Mouse (Mus musculus) cortical plate, adult 2 months (tissue): Measurements from ENCODE around the gene Tmem120b. TPM values are rescaled to one million over a fixed set of nuclear protein-coding genes. Genes with fewer than 3 reads are reported as not detected.
A peak's percentile ranks its signal among the peaks of the same experiment; 100 is the strongest.

ENCODE experiments used
- H3K27ac ChIP-seq: fragments of 200-500 bp; 2 replicates; pipeline ENCODE4 v1.5.1; 2012; ENCODE audit warnings: low read length, control low read depth, inconsistent platforms; ENCODE audit not compliant: insufficient read depth
- H3K4me1 ChIP-seq: fragments of 200-500 bp; 2 replicates; pipeline ENCODE4 v1.6.1; 2011; ENCODE audit warnings: low read length; ENCODE audit not compliant: control insufficient read depth, insufficient read depth
- H3K4me3 ChIP-seq: fragments of 200-500 bp; 2 replicates; pipeline ENCODE4 v1.5.1; 2011; ENCODE audit warnings: mild to moderate bottlenecking, low read length, control low read depth; ENCODE audit not compliant: insufficient read depth
- CTCF ChIP-seq: fragments of 200-500 bp; IDR thresholded peaks from 2 replicates; pipeline ENCODE4 v1.5.1; 2011; ENCODE audit warnings: mild to moderate bottlenecking, control low read depth, low read length; ENCODE audit not compliant: insufficient read depth; ENCODE audit errors: extremely low read depth
- POLR2A ChIP-seq: fragments of 200-500 bp; IDR thresholded peaks from 2 replicates; pipeline ENCODE4 v1.6.1; 2011; ENCODE audit warnings: mild to moderate bottlenecking, low read length, control low read depth; ENCODE audit not compliant: insufficient read depth; ENCODE audit errors: extremely low read depth
- polyA plus RNA-seq: library from polyadenylated mRNA; depleted of rRNA; stranded (reverse); fragments of >200 nt; gene quantifications from 2 replicates; pipeline ENCODE4 v1.2.3, GENCODE M21; 2012; rRNA removed

Tmem120b gene
- polyA plus RNA-seq, result 10.7 and 11.3 TPM in 2 replicates

DNA sequence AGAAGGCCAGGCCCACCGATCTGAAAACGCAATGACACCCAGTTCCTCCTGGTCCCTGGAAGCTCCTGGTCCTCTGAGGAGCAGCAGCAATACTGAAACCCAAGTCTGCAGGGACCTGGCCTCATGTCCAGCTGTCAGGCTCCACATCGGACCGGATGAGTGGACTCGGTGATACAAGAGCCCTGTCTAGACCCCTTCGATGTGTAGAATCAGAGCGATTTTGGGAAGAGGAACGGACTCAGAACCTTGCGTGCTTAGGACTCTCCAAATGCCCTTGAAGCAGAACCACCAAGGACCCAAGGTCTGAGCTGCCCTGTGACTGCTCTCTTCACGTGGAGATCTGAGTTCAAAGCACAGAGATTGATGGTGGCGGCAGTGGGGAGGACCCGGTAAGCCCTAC, at the start of gene Tmem120b:
TSS of gene Tmem120b (plus strand) at position 301 of the 400 bp plus-strand sequence.
- TF ChIP-seq CTCF (no peak), POLR2A (no peak)
- no peak within 1 kb of the TSS for H3K4me3 ChIP-seq
- H3K27ac ChIP-seq, result no peak within 1 kb of the TSS
- H3K4me1 ChIP-seq, result no peaks in the 10 kb centered on the region

DNA sequence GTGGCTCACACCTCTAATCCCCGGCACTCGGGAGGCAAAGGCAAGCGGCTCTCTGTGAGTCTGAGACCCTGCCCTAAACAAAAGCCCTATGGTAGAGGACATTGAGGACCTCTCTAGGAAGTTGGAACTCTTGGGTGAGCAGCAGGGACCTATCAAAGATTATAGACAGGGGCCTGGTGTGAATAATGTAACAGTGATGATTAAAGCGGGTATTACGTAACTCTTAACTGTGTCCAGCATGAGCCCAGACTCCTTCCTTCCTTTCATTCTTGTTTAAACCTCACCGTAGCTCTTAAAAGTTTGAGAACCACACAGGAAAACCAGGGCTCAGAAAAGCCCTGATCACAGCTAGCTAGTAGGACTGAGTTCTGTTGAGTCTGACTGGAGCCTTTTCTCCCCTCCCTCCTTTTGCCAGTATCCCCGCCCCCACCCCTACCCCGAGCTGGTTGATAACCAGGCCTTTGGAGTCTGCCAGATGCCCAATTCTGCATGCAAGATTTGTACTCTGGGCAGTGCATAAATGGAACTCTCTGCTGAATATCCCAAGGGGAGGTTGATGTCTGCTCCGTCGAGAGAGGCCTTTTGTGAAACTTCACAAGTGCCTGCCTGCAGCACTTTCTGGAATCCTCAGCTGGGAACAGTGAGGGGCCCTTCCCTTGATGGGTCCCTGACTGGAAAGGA, 48.7 kb upstream of the Tmem120b start:
- Histone ChIP-seq H3K27ac (peak overlapping the region; percentile 63; the same call in 1 of the 2 replicates), H3K4me3 (no peak overlapping the region), H3K4me1 (no peaks in the 10 kb centered on the region)
- TF ChIP-seq CTCF, result no peak
- no peak for TF ChIP-seq POLR2A

GRCm38 (mm10) chr5:123020426-123020825, 47.8 kb upstream of the Tmem120b start:
- H3K4me1 ChIP-seq, result no peaks in the 10 kb centered on the region
- TF ChIP-seq POLR2A (no peak), CTCF (no peak)
- H3K27ac ChIP-seq, result no peak overlapping the region
- no peak overlapping the region for H3K4me3 ChIP-seq

DNA sequence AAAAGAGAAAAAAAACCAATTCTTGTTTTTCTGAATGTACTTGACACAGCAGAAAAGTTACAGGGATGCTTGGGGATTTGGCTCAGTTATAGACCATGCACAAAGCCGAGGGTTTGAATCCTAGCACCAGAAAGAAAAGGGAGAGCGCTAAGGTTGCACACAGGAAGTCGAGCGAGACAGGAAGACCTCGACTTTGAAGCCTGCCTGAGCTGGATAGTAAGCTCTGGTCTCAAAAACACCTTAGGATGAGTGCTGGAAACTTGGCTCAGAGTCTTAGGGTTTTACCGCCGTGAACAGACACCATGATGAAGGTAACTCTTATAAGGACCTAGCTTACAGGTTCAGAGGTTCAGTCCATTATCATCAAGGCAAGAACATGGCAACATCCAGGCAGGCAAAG, 46.8 kb upstream of the Tmem120b start:
- TF ChIP-seq CTCF (no peak), POLR2A (no peak)
- H3K27ac ChIP-seq, result no peak overlapping the region
- H3K4me1 ChIP-seq, result no peaks in the 10 kb centered on the region
- H3K4me3 ChIP-seq, result no peak overlapping the region

GRCm38 (mm10) chr5:123023049-123023448, 45.2 kb upstream of the Tmem120b start:
- H3K4me3 ChIP-seq, result no peak overlapping the region
- TF ChIP-seq POLR2A, result no peak
- TF ChIP-seq CTCF, result no peak
- H3K4me1 ChIP-seq, result no peaks in the 10 kb centered on the region
- H3K27ac ChIP-seq, result no peak overlapping the region

DNA sequence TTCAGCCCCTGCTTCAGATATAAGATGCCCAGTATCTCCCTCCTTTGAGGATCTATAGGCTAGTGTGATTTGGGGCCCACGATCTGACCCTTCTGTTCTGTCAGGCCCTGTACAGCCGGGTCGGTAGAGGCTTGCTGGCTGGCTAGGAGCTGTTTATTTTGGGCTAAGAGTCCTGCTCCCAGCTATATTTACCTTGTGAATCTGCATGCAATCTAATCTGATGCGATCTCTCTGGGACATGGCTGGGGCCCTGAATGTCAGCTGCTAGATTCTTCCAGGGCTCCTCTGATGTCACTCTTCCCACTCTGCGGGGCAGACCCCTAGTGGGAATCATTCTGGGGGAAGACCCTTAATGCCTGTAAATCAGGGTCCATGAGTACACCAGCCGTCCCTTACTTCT, 43.9 kb upstream of the Tmem120b start:
- H3K27ac ChIP-seq, result no peak overlapping the region
- TF ChIP-seq POLR2A, result no peak
- no peak for TF ChIP-seq CTCF

DNA sequence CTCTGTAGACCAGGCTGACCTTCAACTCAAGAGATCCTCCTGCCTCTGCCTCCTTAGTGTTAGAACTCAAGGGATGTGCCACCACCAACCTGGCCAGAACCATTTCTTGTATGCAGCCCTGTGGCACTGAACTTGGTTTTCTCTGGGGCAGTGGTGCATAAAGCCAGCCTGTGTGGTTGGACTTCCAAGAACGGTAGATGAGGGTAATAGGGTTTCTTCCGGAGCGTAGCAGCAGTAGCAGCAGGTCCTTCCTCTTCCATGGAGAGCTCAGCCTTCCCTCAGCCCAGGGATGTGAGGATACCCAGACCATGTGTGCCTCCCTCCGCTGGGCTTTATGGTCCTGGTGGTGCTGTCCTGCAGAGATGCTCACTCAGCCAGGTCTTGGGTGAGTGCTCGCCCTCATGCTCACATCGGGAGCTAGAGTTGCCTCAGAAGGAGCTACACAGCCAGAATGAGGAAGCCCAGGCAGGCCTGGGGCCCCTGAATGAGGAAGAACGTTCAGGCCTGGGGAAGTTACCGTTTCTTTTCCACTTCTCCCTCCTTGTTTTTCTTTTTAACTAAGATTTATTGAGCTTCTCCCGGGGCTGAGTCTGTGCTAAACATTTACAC, 43.1 kb upstream of the Tmem120b start:
- Histone ChIP-seq H3K27ac (no peak overlapping the region), H3K4me1 (no peaks in the 10 kb centered on the region), H3K4me3 (no peak overlapping the region)
- no peak for TF ChIP-seq CTCF
- no peak for TF ChIP-seq POLR2A

More for the DNA sequence above, 43.9 kb upstream of the Tmem120b start:
- H3K4me1 ChIP-seq, result no peaks in the 10 kb centered on the region
- H3K4me3 ChIP-seq, result no peak overlapping the region

GRCm38 (mm10) chr5:123026414-123026813, 41.8 kb upstream of the Tmem120b start:
- Histone ChIP-seq H3K4me1 (no peaks in the 10 kb centered on the region), H3K4me3 (no peak overlapping the region), H3K27ac (no peak overlapping the region)
- TF ChIP-seq CTCF (no peak), POLR2A (no peak)

DNA sequence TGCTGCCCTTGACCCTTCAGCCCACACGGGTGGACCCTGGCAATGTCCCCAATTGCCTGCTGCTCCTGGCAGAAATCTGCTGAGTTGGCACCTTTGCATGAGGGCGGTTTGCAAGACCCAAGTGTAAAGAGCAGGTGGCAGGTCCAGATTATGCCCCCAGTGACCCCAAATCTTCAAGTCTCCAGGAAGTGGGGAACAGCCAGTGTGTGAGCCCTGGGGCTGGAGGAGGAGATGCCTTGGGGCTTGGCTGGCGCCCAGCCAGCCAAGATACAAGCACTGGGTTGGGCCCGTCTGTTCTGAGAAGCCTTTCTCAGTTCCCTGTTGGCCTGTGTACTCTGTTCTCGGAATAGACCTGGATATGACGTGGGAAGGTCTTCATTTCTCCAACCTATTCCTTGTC, 40.8 kb upstream of the Tmem120b start:
- TF ChIP-seq CTCF (no peak), POLR2A (no peak)
- no peak overlapping the region for H3K27ac ChIP-seq
- no peak overlapping the region for H3K4me3 ChIP-seq
- no peaks in the 10 kb centered on the region for H3K4me1 ChIP-seq

DNA sequence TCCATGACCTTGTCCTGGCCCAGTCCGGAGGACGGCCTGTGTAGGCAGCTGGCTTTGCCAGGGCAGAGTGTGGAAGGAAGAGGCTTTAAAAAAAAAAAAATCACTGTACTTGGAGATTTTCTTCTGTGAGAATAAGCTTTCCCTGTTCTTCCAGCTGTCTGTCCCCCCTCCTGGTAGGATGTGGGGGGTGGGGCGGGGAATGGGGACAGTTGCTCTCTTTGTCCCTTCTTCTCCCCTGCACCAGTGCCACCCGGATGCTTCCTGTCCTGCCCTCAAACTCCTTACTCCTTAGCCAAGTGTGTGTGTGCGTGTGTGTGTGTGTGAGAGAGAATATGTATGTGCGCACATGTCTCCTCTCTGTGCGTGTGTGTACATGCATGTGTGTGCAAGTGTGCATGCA, 38.5 kb upstream of the Tmem120b start:
- TF ChIP-seq CTCF (no peak), POLR2A (no peak)
- Histone ChIP-seq H3K4me3 (no peak overlapping the region), H3K4me1 (no peaks in the 10 kb centered on the region), H3K27ac (no peak overlapping the region)

GRCm38 (mm10) chr5:123031312-123031711, 36.9 kb upstream of the Tmem120b start:
- no peaks in the 10 kb centered on the region for H3K4me1 ChIP-seq
- H3K27ac ChIP-seq, result no peak overlapping the region
- no peak for TF ChIP-seq POLR2A
- no peak for TF ChIP-seq CTCF
- no peak overlapping the region for H3K4me3 ChIP-seq
